Mouse (Mus musculus): ENCODE measurements around the gene Zfp513. TPM values are rescaled to one million over a fixed set of nuclear protein-coding genes. Genes with fewer than 3 reads are reported as not detected.
A peak's percentile ranks its signal among the peaks of the same experiment; 100 is the strongest.

The Zfp513 gene
- total RNA-seq, 2 experiments from 2014 or later = 8.2 to 12.1 TPM

GRCm38 (mm10) chr5:31168630-31169029 is 33.5 kb downstream of the Zfp513 start:
- DNase-seq = no peak

DNA sequence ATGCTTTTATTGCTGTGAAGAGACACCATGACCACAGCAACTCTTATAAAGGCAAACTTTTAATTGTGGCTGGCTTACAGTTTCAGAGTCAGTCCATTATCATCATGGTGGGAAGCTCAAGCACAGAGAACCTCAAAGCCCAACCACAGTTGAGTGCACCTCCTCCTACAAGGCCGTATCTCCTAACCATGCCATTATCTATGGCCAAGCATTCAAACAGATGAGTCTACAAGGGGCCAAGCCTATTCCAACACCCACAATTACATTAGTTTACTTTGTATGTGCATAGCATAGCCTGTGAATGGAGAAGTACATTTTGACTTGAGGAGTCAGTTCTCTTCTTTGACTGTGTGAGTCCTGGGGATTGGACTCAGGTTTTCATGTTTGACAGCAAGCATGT is 37.2 kb downstream of the Zfp513 start:
- no peak for DNase-seq

DNA sequence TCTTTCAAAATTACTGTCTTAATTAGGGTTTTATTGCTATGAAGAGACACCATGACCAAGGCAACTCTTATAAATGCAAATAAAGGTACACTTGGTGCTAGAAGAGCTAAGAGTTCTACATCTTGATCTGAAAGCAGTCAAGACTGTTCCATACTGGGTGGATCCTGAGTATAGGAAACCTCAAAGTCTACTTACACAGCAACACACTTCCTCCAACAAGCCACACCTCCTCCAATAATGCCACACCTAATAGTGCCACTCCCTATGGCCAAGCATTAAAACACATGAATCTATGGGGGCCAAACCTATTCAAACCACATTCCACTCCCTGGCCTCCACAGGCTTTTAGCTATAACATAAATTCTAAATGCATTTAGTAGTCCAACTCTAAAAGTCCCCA is 39.6 kb downstream of the Zfp513 start:
- no peak for DNase-seq

GRCm38 (mm10) chr5:31154152-31154553 is 48.0 kb downstream of the Zfp513 start, which contains the start of gene Mpv17:
Gene Mpv17, minus strand, starts transcription at chr5:31154251.
- peak; percentile 74 for DNase-seq

DNA sequence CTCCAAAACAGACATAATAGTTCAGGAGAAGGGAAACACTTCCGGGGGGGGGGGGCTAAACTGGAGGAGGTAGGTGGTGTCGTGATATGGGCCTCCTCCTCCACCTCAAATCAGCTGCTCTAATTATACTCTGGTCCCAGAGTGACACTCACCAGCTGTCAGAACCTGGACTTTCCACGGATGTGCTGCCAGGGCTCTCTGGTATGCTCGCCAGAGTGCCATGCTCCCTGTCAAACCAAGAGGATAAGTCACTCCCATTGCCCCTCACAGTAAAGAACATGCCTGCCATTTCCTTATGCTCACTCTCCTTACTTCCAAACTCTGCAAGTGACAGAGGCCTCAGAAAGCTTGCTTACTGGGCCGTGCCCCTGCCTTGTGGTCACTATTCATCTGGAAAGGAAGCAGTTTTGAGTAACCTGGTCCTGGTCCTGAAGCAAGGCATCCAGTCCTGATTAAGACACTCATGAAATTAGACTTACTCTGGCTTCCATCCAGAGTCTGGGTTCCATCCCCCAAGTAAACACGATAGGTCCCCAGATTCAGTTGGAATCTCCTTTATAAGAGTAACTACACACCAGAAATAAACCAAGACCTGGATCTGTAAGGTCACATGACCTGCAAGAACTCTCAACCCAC is 48.5 kb downstream of the Zfp513 start:
- peak; percentile 41 for DNase-seq

- DNase-seq = no peak
Observed at GRCm38 (mm10) chr5:31151746-31152145, 50.4 kb downstream of the Zfp513 start.

DNA sequence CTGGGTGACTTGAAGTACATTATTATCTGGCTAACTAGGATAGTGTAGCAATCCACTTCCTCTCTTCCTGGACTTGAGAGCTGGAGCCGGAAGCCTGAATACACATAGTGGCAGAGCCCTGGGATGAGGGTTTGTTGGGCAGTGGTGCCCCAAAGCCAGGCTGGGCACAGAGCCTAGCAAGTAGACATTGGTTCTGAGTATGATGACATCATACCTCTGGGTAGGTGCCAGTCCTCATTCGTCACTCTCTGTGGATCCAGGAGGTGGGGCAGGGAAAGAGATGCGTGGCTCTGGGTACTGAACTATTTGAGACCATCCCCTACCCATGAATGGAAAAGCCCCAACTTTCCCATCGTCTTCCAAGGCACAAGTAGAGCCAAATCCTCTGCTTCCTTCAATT is 52.3 kb downstream of the Zfp513 start:
- no peak for DNase-seq

Other genes with a start within 250 kb of the Zfp513 start
- gene Preb, start 241.9 kb downstream of the Zfp513 start, total RNA-seq (2021) = 10 to 100 TPM; 76.8 to 83.0 TPM
- gene Tcf23, start 233.6 kb downstream of the Zfp513 start, total RNA-seq (2021) = under 1 TPM; 0.09 to 0.28 TPM
- 10 to 100 TPM; 67.8 to 75.2 TPM for gene Atraid, start 154.0 kb downstream of the Zfp513 start, total RNA-seq (2021)
- gene Slc5a6, start 153.4 kb downstream of the Zfp513 start, total RNA-seq (2021) = 1 to 10 TPM; 2.9 to 3.5 TPM
- gene Cad, start 147.5 kb downstream of the Zfp513 start, total RNA-seq (2021) = 10 to 100 TPM; 20.0 to 29.6 TPM
- not detected for gene Dnajc5g, start 96.0 kb downstream of the Zfp513 start, total RNA-seq (2021)
- under 1 TPM; 0.27 to 0.28 TPM for gene Slc30a3, start 94.1 kb downstream of the Zfp513 start, total RNA-seq (2021)
- gene Trim54, start 85.6 kb downstream of the Zfp513 start, total RNA-seq (2021) = 100 to 1,000 TPM; 161 to 173 TPM
- gene Ucn, start 63.5 kb downstream of the Zfp513 start, total RNA-seq (2021) = not detected
- gene Mpv17, start 48.1 kb downstream of the Zfp513 start, total RNA-seq (2021) = 10 to 100 TPM; 40.2 to 41.2 TPM
- 1 to 10 TPM in 1 of 2 experiments, under 1 TPM in 1; 0.35 to 1.2 TPM for gene Gm29609, start 22.4 kb downstream of the Zfp513 start, total RNA-seq (2021)
- gene Gtf3c2, start 22.2 kb downstream of the Zfp513 start, total RNA-seq (2021) = 10 to 100 TPM; 30.7 to 37.4 TPM
- gene Snx17, start 9.1 kb downstream of the Zfp513 start, total RNA-seq (2021) = 10 to 100 TPM; 57.8 to 58.4 TPM
- 10 to 100 TPM; 47.9 to 49.8 TPM for gene Eif2b4, start 8.9 kb downstream of the Zfp513 start, total RNA-seq (2021)
- gene Ppm1g, start 18.4 kb upstream of the Zfp513 start, total RNA-seq (2021) = 10 to 100 TPM; 41.7 to 43.9 TPM
- 10 to 100 TPM; 74.7 to 76.3 TPM for gene Nrbp1, start 38.6 kb upstream of the Zfp513 start, total RNA-seq (2021)
- not detected for gene Gm9970, start 38.9 kb upstream of the Zfp513 start, total RNA-seq (2021)
- 1 to 10 TPM; 1.5 to 3.0 TPM for gene Krtcap3, start 49.4 kb upstream of the Zfp513 start, total RNA-seq (2021)
- gene Ift172, start 88.8 kb upstream of the Zfp513 start, total RNA-seq (2021) = 10 to 100 TPM; 20.2 to 27.7 TPM
- gene Fndc4, start 93.8 kb upstream of the Zfp513 start, total RNA-seq (2021) = 1 to 10 TPM; 8.8 to 10.0 TPM
- gene Gckr, start 95.1 kb upstream of the Zfp513 start, total RNA-seq (2021) = under 1 TPM; 0.14 to 0.27 TPM